Mouse (Mus musculus): Measurements from ENCODE around the gene Cyp11a1.

Cyp11a1 gene

DNA sequence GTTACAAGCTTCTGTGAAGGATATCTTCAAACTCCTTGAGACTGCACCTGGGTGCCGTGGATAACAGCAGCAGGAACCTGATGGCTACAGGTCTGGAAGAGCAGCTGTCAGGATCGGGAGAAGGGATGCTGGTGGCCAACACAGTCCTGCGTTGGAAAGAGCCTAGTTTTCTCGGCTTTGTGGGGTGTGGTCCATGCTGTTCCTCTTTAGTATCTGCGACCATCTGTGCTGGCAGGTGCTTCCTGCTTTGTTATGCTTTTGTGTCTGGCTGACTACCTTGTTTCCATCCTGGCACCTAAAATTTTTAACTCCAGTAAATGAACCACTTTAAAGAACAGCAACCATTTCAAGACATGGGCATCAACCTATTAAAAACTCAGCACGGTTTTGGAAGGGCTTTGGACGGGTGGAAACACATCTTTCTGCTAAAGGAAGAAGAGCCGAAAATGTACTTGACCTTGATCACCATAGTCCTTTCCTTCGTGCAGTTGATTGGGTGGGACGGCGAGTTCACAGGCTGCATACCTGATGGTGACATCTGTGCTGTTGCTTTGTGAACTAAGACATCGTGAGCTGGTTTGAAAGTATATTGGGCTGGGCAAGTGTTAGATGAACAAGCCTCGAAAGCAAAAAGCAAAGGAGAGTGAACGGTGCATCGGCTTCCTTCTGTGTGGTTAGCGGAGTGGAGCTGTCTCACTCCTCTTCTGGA is at the start of gene Cyp11a1:
Gene Cyp11a1 (plus strand): TSS at position 659 of the 709 bp plus-strand sequence.
- no peak for DNase-seq (ENCODE audit: low read depth, low spot score)

DNA sequence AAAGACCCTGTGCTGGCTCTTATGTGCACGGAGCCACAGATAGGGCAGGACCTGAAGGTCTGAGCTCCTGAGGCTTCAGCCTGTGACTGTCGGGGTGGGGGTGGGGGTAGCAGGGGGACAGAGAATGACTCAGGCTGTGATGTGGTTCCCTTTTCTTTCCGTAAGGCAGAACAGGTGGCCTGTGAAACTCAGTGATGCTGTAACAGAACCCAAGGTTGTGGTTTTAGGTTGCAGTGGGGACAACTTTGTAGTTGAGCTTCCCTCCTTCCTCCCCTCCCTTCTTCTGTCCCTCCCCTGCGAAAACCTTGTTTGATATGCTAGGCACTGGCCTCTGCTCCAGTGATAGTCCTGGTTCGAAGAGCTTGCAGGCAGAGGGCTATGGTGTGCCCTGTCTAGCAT is 49.4 kb upstream of the Cyp11a1 start:
- peak; percentile 81 for DNase-seq (ENCODE audit: low read depth, low spot score)

DNA sequence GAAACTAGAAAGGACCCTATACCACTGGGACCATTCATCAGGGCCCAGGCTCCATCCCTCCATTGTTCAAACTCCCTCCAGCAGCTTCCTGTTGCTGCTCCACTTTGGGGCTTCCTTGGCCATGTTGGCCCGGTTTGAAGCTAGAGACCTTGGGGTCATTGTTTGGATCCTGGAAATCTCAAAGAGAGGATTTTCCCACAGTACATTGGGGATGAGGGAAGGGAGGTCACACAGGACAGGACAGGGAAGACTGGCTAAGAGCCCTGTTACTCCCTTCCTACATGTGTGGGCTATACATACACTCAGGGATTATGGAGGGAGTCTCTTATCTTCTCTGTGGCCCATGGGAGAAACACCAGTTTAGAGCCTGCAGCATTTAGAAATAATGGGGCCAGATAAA is 47.6 kb upstream of the Cyp11a1 start:
- no peak for DNase-seq (ENCODE audit: low read depth, low spot score)

DNA sequence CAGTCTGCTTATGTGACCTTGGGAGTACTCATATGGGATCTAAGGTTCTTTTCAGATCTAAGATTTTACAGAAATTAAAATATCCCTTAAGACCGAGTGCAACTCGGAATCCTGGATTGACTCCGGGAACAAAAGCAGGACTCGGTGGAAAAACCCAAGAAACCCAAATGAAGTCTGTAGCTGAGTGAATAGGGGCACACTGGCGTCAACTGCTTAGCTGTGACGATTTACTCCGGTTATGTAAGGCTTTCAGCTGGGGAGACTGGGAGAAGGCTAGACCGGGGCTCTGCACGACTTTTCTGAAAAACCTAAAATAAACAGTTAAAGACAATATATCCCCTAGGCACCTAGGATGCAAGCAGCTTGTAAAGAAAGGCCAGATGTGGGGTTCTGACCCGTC is 46.8 kb upstream of the Cyp11a1 start:
- no peak for DNase-seq (ENCODE audit: low read depth, low spot score)

DNA sequence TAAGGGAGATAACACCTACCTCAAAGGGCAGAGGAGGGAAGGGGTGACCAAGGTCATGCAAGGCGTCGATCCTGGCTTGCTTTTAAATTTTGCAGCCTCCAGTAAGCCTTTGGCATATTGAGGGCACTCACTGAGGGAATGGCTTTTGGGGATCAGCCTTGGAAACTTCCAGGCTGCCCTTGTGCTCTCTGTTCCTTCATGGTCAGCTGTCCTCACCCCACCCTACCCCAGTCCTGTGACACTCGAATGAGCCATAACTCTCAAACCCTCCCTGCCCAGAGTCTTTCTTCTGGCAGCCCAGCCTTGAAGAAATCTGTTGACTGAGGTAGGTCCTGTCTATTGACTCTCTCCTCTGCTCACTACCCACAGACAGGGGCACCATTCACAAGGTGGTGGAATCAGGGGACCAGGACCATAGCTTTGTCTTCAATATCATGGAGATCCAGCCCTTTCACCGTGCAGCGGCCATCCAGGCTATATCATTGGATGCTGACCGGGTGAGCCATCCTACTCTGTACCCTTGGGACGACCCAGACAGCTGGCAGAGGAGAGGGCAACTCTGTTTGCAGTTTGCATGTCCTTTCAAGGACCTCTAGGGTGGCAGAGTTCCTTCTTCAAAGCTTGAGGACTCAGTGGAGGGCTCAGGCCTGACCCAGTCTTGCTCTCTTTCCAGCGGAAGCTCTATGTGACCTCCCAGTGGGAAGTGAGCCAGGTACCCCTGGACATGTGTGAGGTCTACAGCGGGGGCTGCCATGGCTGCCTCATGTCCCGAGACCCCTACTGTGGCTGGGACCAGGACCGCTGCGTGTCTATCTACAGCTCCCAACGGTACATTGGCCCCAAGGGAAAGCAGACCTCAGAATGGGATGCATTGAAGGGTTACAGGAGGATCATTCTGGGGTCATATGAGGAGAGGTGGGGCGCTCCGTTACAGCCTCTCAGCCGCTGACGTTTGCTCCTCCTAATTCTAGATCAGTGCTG is 46.0 kb upstream of the Cyp11a1 start:
- DNase-seq (ENCODE audit: low read depth, low spot score), result no peak

DNA sequence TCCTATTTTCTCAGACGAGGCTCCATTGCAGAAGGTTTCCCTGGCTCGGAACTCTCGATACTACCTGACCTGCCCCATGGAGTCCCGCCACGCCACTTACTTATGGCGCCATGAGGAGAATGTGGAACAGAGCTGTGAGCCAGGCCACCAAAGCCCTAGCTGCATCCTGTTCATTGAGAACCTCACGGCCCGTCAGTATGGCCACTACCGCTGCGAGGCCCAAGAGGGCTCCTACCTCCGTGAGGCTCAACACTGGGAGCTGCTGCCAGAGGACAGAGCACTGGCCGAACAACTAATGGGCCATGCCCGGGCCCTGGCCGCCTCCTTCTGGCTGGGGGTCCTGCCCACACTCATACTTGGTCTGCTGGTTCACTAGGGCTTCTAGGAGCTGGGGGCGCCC is 45.0 kb upstream of the Cyp11a1 start:
- DNase-seq (ENCODE audit: low read depth, low spot score), result no peak

DNA sequence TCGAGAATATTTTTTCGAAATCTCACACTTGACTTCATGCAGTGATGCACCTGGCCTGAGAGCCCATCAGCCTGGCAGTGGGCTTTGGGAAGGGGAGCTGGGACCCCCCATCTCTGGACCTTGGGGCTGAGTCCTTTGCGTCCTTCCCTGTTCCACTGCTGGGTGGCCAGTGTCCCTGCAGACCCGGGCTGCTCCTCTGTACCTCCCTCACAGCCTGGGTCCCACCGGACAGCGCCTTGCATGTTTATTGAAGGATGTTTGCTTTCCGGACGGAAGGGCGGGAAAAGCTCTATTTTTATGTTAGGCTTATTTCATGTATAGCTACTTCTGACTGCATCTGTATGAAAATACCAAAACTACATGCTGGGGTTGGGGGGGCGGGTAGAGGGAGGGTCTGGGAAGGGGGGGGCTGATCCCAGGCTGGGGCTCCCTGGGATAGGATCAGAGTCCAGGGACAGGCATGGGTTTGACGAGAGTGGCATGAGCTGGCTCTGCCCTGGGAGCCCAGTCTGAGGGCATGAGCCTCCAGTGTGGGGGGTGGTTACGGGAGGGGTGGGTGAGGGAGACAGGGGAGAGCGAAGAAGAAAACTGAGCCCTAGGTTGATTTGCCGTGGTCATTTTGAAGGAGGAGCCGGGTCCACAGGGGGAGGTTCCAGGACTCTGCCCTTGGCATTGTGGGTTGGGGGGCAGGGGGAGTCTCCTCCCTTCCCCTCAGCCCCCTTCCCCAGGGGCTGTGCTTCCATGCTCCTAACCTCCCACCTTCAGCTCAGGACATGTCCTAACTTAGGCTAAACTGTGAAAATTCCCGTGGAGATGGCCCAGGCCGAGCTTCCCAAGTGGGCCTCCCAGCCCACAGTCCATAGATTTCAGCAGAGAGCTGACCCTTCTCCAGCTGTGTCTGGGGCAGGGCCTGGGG is 44.1 kb upstream of the Cyp11a1 start:
- DNase-seq (ENCODE audit: low read depth, low spot score), result no peak

DNA sequence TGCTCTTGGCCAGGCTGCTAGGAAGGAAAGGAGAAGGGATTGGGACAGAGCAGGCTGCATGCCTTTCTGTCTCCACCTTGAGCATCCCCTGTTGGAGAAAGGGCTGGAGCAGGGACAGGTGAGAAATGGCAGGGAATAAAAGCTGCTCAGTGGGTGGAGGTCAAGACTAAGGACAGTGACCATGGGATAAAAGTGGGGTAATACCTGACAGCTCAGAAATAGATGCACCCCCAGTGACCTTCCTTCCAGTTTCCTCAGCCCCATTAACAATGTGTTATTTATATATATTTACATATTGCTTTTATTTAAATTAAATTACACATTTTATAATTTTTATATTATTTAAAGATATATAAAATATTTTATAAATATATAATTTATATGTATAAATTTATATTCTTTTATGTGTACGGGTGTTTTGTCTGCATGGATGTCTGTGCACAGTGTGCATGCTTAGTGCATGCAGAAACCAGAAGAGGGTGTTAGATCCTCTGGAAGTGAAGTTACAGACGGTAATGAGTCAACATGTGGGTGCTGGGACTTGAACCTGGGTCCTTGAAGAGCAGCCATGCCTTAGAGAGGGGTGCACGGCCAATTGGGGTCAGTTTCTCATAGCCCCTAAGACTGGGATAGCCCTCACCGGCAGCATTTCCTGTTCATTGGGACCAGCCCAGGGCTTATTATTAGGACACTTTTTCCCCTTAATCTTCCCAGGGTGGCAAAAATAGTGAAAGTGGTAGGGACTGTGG is 42.8 kb upstream of the Cyp11a1 start:
- DNase-seq (ENCODE audit: low read depth, low spot score), result no peak

DNA sequence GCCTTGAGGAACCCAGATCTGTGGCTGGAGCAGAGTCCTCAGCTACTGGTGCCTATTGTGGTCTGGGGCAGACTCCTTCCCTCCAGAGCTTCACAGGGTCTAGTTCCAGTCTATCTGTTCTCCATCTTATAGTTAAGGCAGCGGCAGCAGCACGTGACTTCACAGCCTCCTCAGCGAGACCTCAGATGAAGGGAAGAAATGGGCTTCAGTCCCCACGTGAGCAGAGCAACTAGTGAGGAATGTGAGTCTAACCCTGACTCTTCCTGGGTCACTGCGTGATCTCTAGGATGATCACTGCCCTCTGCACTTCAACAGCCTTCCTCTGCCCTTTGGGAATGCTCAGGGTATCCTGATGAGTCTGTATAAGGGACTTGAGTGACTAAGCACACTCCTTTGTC is 42.2 kb upstream of the Cyp11a1 start:
- no peak for DNase-seq (ENCODE audit: low read depth, low spot score)

DNA sequence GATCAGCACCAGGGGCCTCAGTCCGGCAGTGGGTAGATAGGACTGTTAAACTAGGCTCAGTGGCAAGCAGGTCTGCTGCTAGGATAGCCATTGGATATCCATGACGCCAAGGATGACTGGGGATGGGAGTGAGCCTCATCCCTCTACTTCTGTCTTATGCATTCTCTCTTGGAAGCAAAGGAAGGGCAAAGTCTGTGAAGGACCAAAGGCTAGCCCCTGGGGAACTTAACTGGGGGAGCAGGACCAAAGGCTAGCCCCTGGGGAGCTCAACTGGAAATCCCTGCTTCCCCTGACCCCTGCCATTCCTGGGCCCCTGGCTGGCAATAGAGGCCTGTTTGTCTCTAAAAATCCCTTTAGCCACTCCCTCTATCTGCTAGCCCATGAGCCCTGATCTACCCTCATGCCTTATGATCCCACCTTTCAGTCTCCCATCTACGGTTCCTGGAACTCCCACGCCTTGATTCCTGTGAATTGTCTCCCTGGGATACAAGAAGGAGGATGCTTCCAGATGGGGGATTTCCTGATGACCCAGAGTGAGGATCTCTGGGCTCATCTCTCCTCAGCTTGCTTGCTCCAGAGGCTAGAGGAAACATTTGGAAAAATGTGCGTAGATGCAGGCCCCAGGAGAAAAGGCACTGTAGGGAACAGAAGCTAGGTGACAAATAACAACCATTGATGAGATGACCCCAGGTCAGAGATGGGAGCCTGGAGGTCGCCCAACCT is 41.5 kb upstream of the Cyp11a1 start:
- no peak for DNase-seq (ENCODE audit: low read depth, low spot score)

DNA sequence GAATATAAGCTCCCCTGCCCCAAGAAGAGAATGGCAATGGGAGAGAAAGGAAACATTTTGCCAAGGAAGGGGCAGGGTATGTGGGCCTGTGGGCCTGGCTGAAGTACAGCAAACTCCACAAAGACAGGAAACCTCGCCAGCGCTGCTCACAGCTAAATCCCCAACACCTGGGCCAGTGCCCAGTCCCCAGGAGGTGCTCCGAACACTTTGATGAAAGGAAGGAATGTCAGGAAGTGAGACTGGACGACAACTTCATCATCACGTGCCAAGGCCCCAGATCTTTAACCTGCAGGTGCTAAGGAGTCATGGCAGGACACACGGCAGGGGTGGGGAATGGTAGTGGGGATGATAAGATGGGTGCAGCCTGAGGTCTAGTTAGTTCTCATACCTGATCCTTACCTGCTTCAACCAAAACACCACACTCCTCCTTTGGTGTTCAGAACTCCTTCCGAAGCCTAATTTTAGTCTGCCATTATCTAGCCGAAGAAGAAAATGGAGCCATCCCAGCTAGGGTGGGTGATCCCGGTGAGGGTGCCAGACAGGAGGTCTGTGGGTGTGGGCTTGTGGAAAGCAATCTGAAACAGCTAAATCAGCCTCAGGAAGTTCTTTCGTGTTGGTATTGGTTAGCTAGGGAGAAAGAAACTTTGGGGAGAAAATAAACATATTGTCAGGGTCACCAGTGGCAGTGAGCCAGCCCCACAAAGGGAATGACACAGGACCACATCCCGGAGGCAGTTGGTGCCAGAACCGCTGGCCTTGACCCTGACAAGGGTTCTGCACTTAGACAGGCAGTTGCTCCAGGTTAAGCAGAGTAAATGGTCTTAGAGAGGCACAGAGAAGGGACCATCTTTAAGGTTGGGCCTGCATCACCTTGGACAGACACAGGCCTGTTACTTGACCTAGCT is 40.7 kb upstream of the Cyp11a1 start:
- no peak for DNase-seq (ENCODE audit: low read depth, low spot score)

DNA sequence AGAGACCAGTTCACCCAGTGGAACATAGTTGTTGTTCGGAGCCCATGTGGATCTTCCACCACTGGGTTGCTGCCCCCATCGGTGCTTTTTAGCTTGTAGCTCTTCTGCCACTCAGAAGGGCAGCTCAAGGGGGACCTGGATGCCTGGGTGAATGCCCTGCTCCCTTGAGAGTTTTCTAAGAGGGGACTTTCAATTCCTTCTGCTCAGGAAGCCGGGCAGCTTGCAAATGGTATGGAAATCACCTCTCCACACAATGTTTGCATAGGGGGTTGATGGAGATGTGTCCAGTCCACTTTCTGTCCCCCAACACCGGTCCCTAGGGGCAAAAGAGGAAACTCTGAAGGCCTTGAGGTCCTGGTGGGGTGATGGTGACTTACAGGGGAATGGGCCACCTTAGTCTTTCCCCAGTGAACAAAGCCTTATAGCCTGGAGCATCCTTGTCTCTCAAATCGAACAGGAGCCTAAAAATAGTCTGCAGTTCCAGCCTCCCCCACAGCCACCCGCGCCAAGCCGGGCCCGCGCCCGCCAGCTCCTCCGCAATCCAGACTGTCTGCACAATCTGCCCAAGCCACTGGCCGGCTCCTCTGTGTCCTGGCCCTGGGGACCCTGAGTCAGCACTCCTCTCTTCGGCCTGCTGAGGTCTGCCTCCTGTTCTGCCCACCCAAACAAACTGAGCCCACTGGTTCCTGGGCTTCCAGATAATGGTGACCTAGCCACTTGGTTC is 38.8 kb upstream of the Cyp11a1 start:
- no peak for DNase-seq (ENCODE audit: low read depth, low spot score)

DNA sequence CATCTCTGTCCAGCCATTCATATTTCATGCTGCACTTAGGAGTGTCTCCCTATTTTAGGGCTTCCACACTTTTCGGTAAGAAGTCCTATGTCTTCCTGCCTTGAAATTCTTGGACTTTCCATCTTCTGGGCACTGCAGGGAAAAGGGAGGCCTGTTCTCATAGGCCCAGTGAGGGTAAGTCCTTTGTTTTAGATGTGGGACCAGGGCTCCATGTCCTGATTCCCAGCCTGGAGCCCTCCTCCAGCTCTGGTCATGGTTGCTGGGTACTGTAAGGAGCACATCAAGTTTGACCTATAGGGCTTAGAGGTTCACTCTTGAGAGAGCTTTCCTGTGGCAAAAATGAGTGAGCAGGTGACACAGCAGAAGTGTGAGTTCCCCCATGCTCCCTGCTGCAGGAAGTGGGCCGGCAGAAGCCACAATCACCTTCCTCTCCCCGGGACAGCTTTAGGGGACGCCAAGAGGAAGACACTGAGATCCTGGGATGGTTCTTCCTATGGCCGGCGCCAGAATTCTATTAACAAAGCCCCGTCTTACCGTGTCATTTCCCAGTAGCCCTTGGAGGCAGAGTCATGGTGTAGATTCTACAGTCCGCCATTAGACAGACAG is 37.9 kb upstream of the Cyp11a1 start:
- DNase-seq (ENCODE audit: low read depth, low spot score), result peak; percentile 45

DNA sequence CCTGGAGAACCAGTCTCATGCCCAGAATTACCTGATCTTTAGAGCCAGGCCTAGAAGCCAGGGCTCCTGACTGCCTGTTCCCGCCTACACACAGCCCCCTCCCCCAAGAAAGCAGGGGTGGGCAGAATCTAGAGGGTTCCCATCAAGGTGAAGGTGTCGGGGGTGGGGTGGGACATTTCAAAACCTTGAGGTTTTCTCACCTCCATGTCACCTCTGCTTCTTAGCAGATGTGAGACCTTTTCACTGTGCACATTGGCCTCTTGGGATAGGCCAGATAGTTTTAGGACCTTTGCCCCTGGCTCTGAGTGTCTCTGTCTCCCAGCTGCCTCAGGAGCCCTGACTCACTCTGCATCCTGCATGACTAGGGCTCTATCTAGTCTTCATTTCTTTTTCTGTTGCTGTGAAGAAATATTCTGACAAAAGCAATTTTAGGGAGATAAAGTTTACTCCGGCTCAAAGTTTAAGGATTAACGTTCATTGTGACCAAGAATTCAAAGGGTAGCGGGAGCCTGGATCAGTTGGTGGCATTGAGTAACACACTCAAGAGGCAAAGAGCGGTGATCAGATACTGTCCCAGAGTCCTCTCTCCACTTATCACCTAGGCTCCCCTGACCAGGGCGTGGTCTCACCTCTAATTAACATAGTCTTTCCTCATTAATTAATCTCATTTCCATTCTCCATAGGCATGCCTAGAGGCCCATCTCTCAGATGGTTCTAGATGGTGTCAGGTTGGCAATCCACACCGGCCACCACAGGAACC is 37.2 kb upstream of the Cyp11a1 start:
- DNase-seq (ENCODE audit: low read depth, low spot score), result peak; percentile 52

DNA sequence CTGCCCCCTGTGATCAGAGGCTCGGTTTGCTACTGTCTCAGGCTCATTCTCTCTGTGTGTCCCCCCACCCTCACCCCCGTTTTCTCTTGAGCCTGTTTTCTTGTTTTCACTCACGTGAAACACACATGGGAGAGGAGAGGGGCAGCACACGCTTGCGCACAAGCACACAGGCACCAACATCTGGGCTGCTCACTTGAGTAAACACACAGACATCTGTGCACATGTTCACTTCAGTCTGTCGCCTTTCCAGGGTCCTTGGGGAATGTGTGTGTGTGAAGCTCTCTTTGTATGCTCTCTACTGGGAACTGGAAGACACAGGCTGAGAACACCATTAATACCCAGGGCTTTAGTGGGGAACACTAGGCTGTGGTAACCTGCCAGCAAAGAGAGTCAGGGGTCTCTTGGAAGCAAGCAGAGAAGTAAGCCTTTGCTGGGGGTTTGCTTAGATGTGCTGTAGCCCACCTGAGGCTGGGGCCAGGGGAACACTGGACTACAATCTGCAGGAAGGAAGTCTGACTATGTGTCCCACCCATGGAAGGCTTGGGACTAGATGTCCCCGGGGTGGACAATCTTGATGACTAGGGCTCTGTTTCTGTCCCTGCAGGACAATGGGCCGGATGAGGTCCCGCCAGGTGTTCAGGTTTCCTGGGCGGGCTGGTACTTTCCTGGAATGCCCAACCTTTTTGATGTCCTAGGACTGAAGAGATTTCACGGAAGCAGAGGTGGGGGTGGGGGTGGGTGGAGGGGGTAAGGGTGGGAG is 36.3 kb upstream of the Cyp11a1 start:
- DNase-seq (ENCODE audit: low read depth, low spot score), result no peak

DNA sequence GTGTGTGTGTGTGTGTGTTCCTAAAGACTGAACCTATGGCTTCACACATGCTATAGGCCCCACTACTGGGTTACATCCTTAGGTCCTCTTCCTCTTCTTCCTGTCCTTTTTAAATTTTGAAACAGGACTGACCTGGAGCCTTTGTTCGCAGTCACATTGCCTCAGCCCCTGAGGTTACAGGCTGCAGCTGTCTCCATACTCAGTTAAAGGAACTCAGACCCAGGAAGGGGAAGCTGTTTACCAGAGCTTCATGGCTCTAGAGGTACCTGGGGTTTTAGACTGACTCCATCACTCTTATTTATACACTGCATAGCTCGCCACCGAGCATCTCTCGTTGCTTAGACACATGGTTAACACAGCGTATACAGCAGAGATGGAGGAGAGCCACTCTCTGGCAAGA is 34.8 kb upstream of the Cyp11a1 start:
- no peak for DNase-seq (ENCODE audit: low read depth, low spot score)

DNA sequence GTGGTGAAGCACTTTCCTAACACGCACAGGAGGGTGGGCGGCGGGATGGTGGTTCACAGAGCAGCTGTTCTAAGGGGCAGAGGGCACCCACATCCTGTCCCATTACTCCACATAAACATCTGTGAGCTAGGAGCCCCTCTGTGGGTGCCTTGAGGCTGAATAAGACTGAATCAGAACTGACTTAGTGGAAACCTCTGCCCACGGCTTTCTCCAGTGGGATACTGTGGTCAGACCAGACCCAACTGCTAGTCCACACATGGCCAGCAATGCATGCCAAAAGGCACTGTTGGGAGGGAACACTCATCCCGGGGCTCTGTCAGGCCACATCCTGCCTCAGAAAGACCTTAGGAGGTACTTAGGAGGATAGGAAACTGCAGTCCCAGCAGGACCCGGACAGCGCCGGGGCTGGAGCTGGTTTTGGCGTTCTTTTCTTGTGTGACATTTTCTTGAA is 34.0 kb upstream of the Cyp11a1 start:
- DNase-seq (ENCODE audit: low read depth, low spot score), result peak; percentile 61
